In the genomic region with DNA sequence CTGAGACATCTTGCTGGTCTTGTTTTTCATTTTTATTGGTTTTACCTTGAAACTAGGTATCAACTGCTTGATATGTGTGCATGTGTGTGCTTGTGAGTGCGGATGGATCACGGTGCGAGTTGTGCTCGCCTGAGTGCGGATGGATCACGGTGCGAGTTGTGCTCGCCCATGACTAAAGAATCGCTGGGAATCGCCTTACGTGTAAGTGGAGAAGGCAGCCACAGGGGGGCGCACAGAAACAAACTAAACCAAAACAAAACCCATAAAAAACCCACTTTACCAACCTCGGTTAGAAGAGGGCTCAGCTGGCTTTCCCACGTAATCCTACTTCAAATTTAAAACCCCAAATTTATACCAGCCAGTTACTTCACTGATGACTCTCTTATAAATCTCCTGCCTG, we compare ENCODE assay signal across 8 mouse cellular contexts. TPM values are rescaled to one million over a fixed set of nuclear protein-coding genes. Genes with fewer than 3 reads are reported as not detected.
DNase-seq lines count a peak whose midpoint lies in the region; ATAC-seq and TF ChIP-seq lines count a peak whose summit lies in the region.

No protein-coding gene starts in this region.

- H3K36me3 ChIP-seq in G1E (replicated peaks) (no peaks in the 10 kb centered on the region), myocyte (ENCODE audit: control insufficient read depth, insufficient read depth) (no peaks in the 10 kb centered on the region)

- peak; percentile 63; the same call in 1 of the 2 replicates for ATAC-seq in G1E (ENCODE audit: extremely low read depth, insufficient number of reproducible peaks, low FRiP score, poor library complexity, severe bottlenecking)

- no peak overlapping the region for H3K4me3 ChIP-seq in G1E (ENCODE audit: low read depth, low read length)
- no peak overlapping the region for H3K4me3 ChIP-seq in myocyte

- H3K79me2 ChIP-seq in myocyte (ENCODE audit: control insufficient read depth, insufficient read depth) = no peaks in the 10 kb centered on the region

- no peak overlapping the region for H3ac ChIP-seq in myocyte (ENCODE audit: control insufficient read depth, insufficient read length)

- H3K27me3 ChIP-seq in G1E (ENCODE audit: insufficient read depth, low read length) = peaks cover 43% of the 10 kb centered on the region
- peaks cover 32% of the 10 kb centered on the region for H3K27me3 ChIP-seq in myocyte (ENCODE audit: control insufficient read depth, insufficient read depth, insufficient read length)

- H3K4me1 ChIP-seq in G1E (ENCODE audit: insufficient read depth, low read depth, low read length) = no peaks in the 10 kb centered on the region; the same call in 1 of the 2 replicates

- TF ChIP-seq POLR2A in myocyte (IDR thresholded peaks at IDR 0.05; ENCODE audit: insufficient read length, low read depth) = no peak

- H3K4me2 ChIP-seq in myocyte (ENCODE audit: low read depth) = peak overlapping the region; percentile 46

- no peaks in the 10 kb centered on the region for H3K9me3 ChIP-seq in G1E (replicated peaks)

- TF ChIP-seq CTCF in G1E (IDR thresholded peaks at IDR 0.05; ENCODE audit: low read depth, low read length) = peak; percentile 42; the same call in 1 of the 2 replicates

- peak; percentile 75 to 76 for DNase-seq in left cerebral cortex, adult 18-20 months (ENCODE audit: low spot score in 2 of 2)
- DNase-seq in left cerebral cortex, adult 11 months (ENCODE audit: low spot score) = no peak
- DNase-seq in G1E (ENCODE audit: low spot score) = peak; percentile 40
- peak; percentile 31 for DNase-seq in c-Kit-positive CD71-negative TER-119-negative erythroid progenitor cells, embryonic 14.5 days (ENCODE audit: low read depth)
- peak; percentile 37 to 62 for DNase-seq in frontal cortex, postnatal 25 days (ENCODE audit: low spot score in 2 of 2)
- peak; percentile 56 to 85 for DNase-seq in layer of hippocampus, postnatal 25 days (ENCODE audit: extremely low spot score in 1 of 2, low spot score in 1 of 2)
- DNase-seq in thymus, postnatal 4 days = peak; percentile 79

TF ChIP-seq in myocyte, 11 proteins besides CTCF, POLR2A, EP300 and RAD21:
- TF ChIP-seq POLR2AphosphoS2 (IDR thresholded peaks at IDR 0.05; ENCODE audit: insufficient read length, low read depth) = no peak
- no peak for TF ChIP-seq SRF (IDR thresholded peaks at IDR 0.05; ENCODE audit: control insufficient read depth, insufficient read length, low read depth)
- TF ChIP-seq TCF12 (IDR thresholded peaks at IDR 0.05; ENCODE audit: insufficient read depth, poor library complexity, severe bottlenecking) = no peak
- TF ChIP-seq MYOG (IDR thresholded peaks at IDR 0.05; ENCODE audit: control insufficient read depth in 1 of 3, insufficient read depth in 1 of 3, insufficient read length in 2 of 3, low read depth in 2 of 3) = no peak
- TF ChIP-seq MYOD1 (IDR thresholded peaks at IDR 0.05; ENCODE audit: control insufficient read depth in 1 of 3, insufficient read length in 2 of 3, low read depth in 2 of 3) = no peak
- no peak for TF ChIP-seq MAX (IDR thresholded peaks at IDR 0.05; ENCODE audit: low read depth)
- TF ChIP-seq TCF3 (IDR thresholded peaks at IDR 0.05; ENCODE audit: insufficient read length, low read depth) = no peak
- TF ChIP-seq USF1 (IDR thresholded peaks at IDR 0.05; ENCODE audit: low read depth) = no peak
- TF ChIP-seq REST (IDR thresholded peaks at IDR 0.05; ENCODE audit: insufficient read depth, insufficient read length) = no peak
- no peak for TF ChIP-seq CEBPB (IDR thresholded peaks at IDR 0.05; ENCODE audit: insufficient read depth, poor library complexity, severe bottlenecking)
- no peak for TF ChIP-seq E2F4 (IDR thresholded peaks at IDR 0.05; ENCODE audit: insufficient read depth)

RNA-seq across cellular contexts. Expression of gene Slc5a11, which starts 9.3 kb away (rescaled TPM):
- under 1 TPM; 0.26 to 0.47 TPM for total RNA-seq in left cerebral cortex, adult 18-20 months (2021)
- not detected in 2 replicates for total RNA-seq in G1E (2014; fragmentation: Nextera tagmentation)
- total RNA-seq in G1E (2017) = not detected in 2 replicates
- polyA plus RNA-seq in G1E (2012) = not detected in 2 replicates
- under 1 TPM in 1 of 2 experiments, not detected in 1; 0.20 TPM for total RNA-seq in layer of hippocampus, postnatal 25 days (2021)
- polyA plus RNA-seq in myocyte (2012; fragmentation: generic; extraction: Trizol) = not detected
